Mouse (Mus musculus) cortical plate, adult 2 months (tissue): ENCODE results near the gene Olfr503.
"Not testable (repeated sequence)": the region's sequence is repeated elsewhere in the genome, so short reads cannot be mapped to it uniquely, and the experiment has no call there.

Source experiments
- CTCF ChIP-seq: fragments of 200-500 bp; IDR thresholded peaks from 2 replicates; pipeline ENCODE4 v1.5.1; 2011; ENCODE audit warnings: mild to moderate bottlenecking, control low read depth, low read length; ENCODE audit not compliant: insufficient read depth; ENCODE audit errors: extremely low read depth
- POLR2A ChIP-seq: fragments of 200-500 bp; IDR thresholded peaks from 2 replicates; pipeline ENCODE4 v1.6.1; 2011; ENCODE audit warnings: mild to moderate bottlenecking, low read length, control low read depth; ENCODE audit not compliant: insufficient read depth; ENCODE audit errors: extremely low read depth

- TF ChIP-seq POLR2A, CTCF: not testable (repeated sequence)
Measured at GRCm38 (mm10) chr7:108544227-108544626, at the start of gene Olfr503.
